Mouse (Mus musculus) embryonic fibroblast, embryonic 13.5 days (primary cell): Measurements from ENCODE around the gene Hoxb8.

ENCODE experiments used
- CTCF ChIP-seq: IDR thresholded peaks from 2 replicates; pipeline ENCODE4 v1.5.1; 2011; ENCODE audit warnings: mild to moderate bottlenecking, control low read depth, low read length, moderate library complexity, borderline replicate concordance; ENCODE audit not compliant: insufficient read depth
- POLR2A ChIP-seq: IDR thresholded peaks from 2 replicates; pipeline ENCODE4 v1.6.1; 2011; ENCODE audit warnings: low read depth, mild to moderate bottlenecking, control low read depth, low read length, moderate library complexity

DNA sequence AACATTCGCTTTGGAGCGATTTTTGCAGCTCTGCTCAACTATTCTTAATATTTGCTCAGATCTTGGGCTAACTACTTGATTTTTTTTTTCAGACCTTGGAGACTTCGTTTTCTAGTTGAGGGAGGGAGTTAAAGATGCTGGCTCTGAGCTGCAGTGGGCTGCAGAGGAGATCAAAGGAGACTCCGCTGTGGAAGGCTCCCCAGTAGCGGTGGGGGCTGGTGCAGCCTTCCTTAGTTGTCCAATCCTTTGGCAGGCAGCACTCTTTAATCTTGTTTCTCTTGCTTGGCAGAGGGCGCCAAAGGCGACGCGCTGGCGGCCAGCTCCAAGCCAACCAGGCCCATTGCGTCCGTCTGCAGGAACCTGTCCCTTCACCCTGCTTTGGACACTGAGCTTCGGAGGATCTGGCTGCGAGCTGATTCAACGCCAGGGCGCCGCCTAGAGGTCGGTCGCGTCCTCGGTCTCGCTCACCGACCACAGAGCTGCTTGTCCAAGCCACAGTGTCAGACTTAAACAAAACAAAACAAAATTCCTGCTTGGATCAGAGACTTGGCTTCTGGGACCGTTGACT lies 20.3 kb upstream of the Hoxb8 start:
- TF ChIP-seq CTCF (peak; percentile 85), POLR2A (no peak)
